Mouse (Mus musculus) bone marrow macrophage, adult 2 months (primary cell): ENCODE results near the gene Urah. TPM values are rescaled to one million over a fixed set of nuclear protein-coding genes. Genes with fewer than 3 reads are reported as not detected.
A peak's percentile ranks its signal among the peaks of the same experiment; 100 is the strongest.

ENCODE experiments used
- H3K27ac ChIP-seq: 2 replicates; pipeline ENCODE4 v1.5.1; 2012; ENCODE audit warnings: low read depth, low read length; ENCODE audit not compliant: insufficient read depth
- H3K4me1 ChIP-seq: 2 replicates; pipeline ENCODE4 v1.6.1; 2012; ENCODE audit warnings: low read length; ENCODE audit not compliant: control insufficient read depth, insufficient read depth
- H3K4me3 ChIP-seq: 2 replicates; pipeline ENCODE4 v1.5.1; 2012; ENCODE audit warnings: mild to moderate bottlenecking, low read length, moderate library complexity; ENCODE audit not compliant: insufficient read depth
- CTCF ChIP-seq: IDR thresholded peaks from 2 replicates; pipeline ENCODE4 v1.5.1; 2012; ENCODE audit warnings: low read depth, mild to moderate bottlenecking, low read length, moderate library complexity
- POLR2A ChIP-seq: IDR thresholded peaks from 2 replicates; pipeline ENCODE4 v1.6.1; 2012; ENCODE audit warnings: mild to moderate bottlenecking, low read depth, low read length, borderline replicate concordance
- polyA plus RNA-seq: library from polyadenylated mRNA; stranded (reverse); fragments of >200 nt; gene quantifications from 2 replicates; pipeline ENCODE4 v1.2.4, GENCODE M21; 2012; ENCODE audit not compliant: missing spikeins, insufficient read depth, insufficient read length

The Urah gene
- polyA plus RNA-seq: not detected in 2 replicates

DNA sequence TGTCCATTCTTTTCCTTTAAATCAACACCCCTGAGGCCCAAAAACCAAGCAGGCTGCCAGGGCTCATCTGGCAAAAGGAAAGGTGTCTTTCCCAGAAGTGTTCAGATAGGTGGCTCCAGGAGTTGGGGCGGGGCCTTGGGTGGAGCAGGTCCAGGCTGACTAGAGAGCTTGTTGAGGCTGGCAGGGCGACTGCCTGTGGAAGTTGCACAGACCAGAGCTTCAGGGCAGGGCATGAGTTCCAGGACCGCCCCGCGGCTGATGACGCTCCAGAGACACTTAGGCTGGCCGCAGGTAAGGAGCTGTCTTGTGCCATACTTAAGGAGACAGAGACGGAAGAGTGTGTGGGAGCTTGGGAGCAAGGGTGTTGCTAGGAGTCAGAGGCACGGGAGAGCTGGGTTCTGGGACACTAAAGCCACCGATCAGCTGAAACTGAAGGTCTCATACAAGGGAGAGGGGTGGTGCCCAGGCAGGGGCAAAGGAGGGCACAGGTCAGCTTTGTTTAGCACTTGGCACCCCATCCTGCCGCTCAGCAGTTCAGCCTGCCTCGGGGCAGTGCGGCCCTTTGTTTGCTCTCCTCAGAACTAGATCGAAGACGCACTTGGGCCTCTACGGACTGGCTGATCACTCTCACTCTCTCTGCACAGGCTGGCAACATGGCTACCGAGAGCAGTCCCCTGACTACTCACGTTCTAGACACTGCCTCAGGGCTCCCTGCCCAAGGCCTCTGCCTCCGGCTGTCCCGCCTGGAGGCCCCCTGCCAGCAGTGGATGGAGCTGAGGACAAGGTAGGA lies at the start of gene Urah:
TSS of gene Urah (plus strand) at position 51 of the 790 bp plus-strand sequence.
- H3K4me3 ChIP-seq: no peak within 1 kb of the TSS
- H3K4me1 ChIP-seq: peaks cover 12% of the 10 kb centered on the region
- TF ChIP-seq CTCF: no peak
- no peak for TF ChIP-seq POLR2A
- no peak within 1 kb of the TSS for H3K27ac ChIP-seq

DNA sequence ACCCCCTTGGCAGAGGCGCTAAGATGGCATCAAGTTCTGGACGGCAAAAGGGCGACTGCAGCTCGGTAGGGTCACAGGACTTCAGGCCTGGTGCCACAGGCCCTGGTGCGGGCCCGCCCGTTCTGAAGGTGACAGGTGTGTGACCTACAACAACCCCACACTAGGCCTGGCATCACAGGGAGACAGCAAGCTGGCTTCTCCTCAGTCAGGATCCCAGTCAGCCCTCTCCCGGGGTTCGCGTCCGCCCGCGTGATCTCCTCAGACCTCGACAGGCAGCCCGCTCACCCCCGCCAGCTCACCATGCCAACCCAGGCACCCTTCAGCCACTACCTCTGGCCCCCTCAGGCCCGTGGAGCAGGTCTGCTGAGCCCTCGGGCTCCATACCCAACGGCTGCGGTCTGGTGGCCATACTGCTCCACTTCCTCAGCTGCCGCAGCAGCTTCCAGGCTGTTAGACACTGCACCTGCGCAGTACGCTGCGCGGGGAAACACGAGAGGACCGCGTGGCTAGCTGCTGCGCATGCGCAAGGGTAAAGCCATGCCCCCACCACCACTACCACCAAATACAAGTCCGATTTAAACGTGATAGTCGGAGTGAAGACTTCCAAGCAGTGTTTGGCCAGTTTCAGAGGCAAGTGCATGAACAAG lies 47.3 kb upstream of the Urah start, which contains the start of gene Syce1:
TSS of gene Syce1 (minus strand) at position 447 of the 647 bp plus-strand sequence.
- no peaks in the 10 kb centered on the region for H3K4me1 ChIP-seq
- no peak within 1 kb of the TSS for H3K4me3 ChIP-seq
- no peak for TF ChIP-seq CTCF
- TF ChIP-seq POLR2A: no peak
- H3K27ac ChIP-seq: no peak within 1 kb of the TSS

DNA sequence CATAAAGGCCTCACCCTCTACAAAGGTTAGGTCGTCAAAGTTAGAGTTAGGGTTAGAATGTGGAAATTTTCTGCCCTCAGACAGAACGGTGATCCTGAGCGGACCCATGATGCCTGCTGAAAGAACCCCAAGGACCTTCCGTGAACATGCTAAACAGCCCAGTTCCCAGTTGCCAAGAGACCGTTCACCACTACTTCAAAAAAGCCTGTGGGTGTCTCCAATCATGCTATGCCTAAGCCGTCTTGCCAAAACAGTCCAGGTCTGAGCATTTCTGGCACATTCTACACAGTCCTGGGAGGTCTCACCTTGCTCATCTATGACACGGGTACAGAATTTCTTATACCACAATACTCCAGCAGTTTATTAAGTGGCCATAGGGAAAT lies 46.8 kb upstream of the Urah start:
- Histone ChIP-seq H3K27ac (no peak overlapping the region), H3K4me1 (no peaks in the 10 kb centered on the region), H3K4me3 (no peak overlapping the region)
- TF ChIP-seq POLR2A (no peak), CTCF (no peak)

DNA sequence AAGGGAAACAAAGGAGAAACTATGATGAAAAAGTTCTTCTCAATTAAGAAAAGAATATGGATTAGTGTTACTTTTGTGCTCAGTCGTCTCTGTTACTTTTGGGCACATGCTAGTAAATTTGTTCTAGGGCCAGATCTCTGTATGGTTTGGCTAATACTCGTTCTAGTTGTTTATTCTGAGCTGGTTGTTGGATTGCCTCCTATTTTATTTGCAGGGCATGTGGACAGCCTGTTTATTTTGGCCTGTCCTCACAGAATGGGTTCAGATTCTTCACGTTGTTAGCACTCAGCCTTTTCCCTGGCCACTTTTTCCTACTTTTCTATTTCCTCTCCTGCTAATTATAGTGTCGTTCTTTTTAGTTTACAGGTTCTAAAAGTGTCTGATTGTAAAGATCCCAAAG lies 41.3 kb upstream of the Urah start:
- H3K4me1 ChIP-seq: no peaks in the 10 kb centered on the region
- TF ChIP-seq CTCF (no peak), POLR2A (no peak)
- H3K27ac ChIP-seq: no peak overlapping the region
- no peak overlapping the region for H3K4me3 ChIP-seq

DNA sequence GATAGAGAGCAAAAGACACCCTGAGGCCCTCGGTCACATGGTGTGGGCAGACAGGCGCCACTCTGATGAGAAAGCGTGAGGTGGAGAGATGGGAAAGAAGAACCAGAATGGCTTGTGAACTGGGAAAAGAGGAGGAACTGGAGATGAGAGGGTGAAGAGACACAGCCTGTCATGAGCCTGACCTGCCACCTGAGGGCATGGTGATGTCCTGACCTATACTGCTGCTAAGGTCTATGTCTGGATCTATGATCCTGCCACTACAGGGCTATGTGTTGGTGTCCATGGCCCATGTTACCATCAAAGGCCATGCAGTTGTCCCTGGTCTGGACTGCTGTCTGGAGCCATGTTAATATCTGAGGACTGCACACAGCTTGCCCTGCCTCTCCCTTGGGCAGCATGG lies 37.2 kb upstream of the Urah start:
- H3K4me3 ChIP-seq: no peak overlapping the region
- H3K27ac ChIP-seq: no peak overlapping the region
- no peaks in the 10 kb centered on the region for H3K4me1 ChIP-seq
- TF ChIP-seq POLR2A (no peak), CTCF (no peak)

DNA sequence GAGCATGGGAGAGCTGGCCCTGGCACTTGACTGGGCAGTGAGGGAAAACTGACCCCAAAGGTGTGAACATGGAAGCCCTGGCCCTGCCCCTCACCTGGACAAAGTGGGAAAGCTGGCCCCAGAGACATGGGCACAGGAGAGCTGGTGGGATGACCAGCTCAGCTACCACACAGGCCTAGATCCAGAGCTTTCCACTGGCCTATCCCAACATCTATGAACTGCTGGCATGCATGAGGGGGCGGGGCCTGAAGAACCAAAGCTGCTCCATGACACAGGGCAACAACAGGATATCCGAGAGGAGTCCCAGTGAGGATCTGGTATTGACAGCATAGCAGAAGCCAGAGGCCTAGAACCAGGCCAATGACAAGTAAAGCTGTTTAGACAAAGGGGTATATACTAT lies 36.6 kb upstream of the Urah start:
- Histone ChIP-seq H3K4me3 (no peak overlapping the region), H3K4me1 (no peaks in the 10 kb centered on the region), H3K27ac (no peak overlapping the region)
- TF ChIP-seq POLR2A (no peak), CTCF (no peak)

DNA sequence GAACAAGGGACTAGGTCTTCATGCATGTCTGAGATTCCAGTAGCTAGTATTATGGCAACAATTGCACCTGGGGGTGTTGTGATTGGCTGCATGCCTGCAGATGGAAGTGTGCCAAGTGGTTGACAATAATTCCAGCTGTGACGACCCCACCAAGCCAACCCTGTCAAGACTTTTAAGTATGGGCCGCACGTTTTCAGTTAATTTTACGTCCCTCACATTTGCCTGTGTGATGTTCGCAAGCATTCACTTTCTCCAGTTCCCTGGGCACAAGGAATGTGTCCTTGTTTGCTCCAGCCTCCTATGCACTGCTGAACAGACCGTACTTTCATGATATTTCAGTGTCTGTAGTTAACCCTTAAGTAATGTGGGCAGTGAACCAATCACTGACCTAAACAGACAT lies 32.2 kb upstream of the Urah start:
- TF ChIP-seq POLR2A (no peak), CTCF (no peak)
- H3K4me3 ChIP-seq: no peak overlapping the region
- no peak overlapping the region for H3K27ac ChIP-seq
- H3K4me1 ChIP-seq: no peaks in the 10 kb centered on the region

DNA sequence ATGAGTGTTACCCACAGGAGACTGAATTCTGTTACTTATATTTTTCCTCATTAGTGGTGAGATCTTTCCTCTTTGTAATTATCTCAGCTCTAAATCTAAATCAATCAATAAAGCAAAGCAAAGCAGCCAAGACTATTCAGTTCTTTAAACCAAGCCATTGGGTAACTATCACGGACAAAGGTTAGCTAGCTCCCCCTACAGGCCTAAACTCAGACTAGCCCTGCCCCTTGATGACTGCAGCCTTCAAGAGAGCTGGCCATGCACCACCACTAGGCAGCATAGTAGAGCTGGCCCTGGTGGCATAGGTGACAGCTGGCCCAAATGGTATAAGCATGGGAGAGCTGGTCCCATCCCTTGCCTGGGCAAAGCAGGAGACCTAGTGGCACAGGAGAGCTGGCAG lies 29.1 kb upstream of the Urah start:
- TF ChIP-seq CTCF (0 out of 2 replicates have a peak, but pooled peaks have one; percentile 15), POLR2A (no peak)
- Histone ChIP-seq H3K4me1 (no peaks in the 10 kb centered on the region), H3K4me3 (no peak overlapping the region), H3K27ac (no peak overlapping the region)

DNA sequence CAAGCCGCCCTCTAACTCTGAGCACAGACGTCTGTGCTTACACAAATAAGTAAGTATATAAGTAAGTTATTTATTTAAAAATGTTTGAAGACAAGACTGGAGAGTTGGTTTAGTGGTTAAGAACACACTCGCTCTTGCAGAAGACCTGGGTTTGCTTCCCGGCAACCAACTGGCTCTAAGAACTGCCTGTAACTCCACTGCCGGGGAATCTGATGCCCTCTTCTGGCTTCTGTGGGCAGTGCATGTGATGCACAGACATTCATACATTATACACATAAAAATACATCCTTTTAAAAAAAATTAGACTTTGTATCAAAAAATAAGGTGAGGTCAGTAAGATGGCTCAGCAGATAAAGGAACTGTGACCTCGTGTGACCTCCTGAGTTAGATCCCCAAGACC lies 24.3 kb upstream of the Urah start:
- no peaks in the 10 kb centered on the region for H3K4me1 ChIP-seq
- H3K27ac ChIP-seq: no peak overlapping the region
- TF ChIP-seq CTCF: 0 out of 2 replicates have a peak, but pooled peaks have one; percentile 21
- no peak for TF ChIP-seq POLR2A
- H3K4me3 ChIP-seq: no peak overlapping the region

DNA sequence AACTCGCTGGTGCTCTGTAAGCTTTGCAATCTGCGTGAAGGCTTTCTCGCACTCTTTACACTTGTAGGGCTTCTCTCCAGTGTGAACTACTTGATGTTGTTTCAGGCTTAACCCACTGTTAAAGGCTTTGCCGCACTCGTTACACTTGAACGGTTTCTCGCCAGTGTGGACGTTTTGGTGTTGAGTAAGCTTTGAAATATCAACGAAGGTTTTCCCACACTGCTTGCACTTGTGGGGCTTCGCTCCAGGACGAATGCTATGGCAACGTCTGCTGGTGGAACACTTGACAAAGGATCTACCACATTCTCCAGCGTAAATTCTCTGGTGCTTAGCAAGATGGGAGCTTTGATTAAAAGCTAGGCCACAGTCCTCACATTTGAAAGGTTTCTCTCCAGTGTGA lies 23.1 kb upstream of the Urah start:
- TF ChIP-seq CTCF: no peak
- no peak for TF ChIP-seq POLR2A
- H3K27ac ChIP-seq: no peak overlapping the region

More for the DNA sequence above, 23.1 kb upstream of the Urah start:
- Histone ChIP-seq H3K4me3 (no peak overlapping the region), H3K4me1 (no peaks in the 10 kb centered on the region)
